Mouse (Mus musculus) left cerebral cortex, adult 18-20 months (tissue): ENCODE results near the gene Echdc3. TPM values are rescaled to one million over a fixed set of nuclear protein-coding genes. Genes with fewer than 3 reads are reported as not detected.

Experiments used
- DNase-seq, 2 experiments: peaks; one replicate each; pipeline ENCODE4 v3.0.0; 2021 to 2022; ENCODE audit warnings: low spot score in 2 of 2, mixed read lengths in 1 of 2
- total RNA-seq, 2 experiments: library from RNA; stranded (reverse); gene quantifications; 2 replicates each; pipeline ENCODE4 v1.2.3; 2021

Echdc3 gene
- total RNA-seq, 2 experiments from 2014 or later: 0.77 to 1.1 TPM

DNA sequence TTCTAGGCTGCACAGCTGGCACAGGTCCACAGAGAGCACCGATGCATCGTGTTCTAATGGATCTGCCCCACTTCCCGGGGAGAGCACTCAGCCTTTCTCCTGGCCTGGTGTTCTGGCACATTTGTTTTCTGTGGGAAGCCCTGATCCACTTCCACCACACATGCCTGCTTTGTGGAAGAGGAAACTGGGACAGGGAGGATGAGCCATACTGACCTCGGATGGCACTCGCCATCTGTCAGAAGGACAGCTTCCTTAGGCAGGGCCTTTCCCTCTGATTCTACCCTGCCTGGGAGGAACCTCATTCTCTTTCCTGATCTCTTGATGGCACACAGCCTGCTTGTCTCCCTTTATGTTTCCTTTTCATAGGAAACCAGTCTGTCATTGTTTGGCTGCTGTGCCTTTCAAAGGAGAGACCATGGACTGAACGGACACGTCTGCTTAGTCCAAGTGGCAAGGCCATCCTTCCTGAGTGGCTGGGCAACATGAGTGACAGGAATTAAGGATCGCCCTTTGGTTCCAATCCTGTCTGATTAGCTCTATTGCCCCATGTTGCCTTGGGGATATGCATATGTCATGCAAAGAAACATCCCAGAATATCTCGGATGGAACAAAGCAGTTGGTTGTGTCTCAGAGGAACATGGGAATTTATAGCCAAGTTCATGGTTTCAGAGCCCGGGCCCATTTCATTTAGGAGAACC is 13.7 kb upstream of the Echdc3 start:
- no peak for DNase-seq

DNA sequence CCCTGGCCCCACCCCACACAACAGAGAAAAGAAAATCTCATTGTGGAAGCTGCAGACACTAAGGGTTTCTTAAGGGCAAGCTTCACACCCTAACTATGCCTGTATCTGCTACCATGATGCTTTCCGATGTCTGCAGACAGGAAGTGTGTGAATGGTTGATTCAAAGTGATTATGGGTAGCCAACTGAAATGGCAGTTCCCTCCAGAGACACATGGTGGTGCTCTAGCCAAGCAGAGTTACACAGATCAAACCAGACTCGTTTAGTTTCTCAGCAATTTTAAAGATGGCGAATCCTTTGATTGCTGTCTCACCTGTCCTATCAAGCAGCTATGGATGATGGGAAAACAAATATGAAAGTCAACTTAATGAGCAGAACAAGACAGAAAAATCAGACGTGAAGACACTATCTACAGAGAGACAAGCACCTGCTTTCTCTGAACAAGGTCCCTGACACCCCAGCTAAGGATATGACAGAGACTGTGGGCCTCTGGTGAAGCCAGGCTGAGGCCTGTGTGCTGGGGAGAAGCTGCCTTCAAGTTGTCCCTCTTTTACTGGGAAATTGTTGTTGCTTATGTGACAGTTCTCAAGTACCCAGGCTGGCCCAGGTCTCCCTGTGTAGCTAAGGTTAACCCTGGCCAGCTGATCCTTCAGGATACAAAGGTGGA is 7.4 kb upstream of the Echdc3 start:
- peak; percentile 76 to 83 for DNase-seq

DNA sequence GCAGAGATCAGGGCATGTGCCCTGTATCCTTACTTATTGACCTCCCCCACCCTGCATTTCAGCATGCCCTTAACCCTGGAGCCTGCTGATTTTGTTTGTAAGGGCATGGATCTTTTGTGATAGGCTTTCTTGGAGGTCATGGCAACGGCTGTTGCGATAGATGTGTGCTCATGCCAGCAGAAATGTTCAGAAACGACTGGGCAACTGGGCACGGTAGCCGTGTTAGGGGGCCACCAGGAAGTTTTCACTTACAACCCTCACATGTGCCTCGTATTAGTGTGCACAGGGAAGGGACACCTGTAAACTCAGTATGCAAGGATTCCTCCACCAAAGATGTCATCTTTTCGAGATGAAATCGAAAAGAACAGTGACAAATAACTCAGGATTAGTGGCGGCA is 508 bp downstream of the Echdc3 start:
- DNase-seq: no peak

DNA sequence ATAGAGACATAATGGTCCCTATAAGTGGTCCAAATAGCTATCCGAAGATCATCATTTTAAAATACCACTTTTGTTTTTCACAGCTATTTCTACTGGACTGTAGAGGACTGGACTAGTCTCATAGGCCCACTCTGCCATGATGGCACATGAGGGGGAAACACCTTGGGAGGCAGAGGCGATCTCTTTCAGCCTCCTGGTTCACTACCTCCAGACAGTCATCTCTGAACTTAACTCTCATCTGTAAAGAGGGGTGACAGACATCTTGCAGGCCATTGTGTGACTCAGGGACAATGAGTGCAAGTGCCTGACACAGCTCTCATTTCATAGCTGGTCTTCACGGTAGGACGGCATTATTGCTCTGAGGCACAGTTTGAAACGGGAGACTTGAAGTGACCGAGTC is 2.0 kb downstream of the Echdc3 start:
- DNase-seq: no peak

DNA sequence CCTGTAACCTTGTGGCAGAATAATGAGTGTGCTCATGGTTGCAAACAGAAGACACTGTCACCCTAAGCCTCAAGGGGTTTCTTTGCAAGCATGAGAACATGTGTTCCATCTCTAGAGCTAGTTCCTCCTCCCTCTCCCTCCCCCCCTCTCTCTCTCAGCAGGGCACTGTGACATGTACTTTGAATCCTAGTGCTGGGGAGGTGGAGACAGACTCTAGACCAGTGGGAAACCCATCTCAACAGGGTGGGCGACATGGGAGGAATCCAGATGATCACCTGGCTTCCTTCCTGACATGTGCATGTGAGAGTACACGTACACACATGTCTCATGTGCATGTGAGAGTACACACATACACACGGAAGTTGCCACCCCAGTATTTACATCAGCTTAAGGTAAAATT is 3.1 kb downstream of the Echdc3 start:
- DNase-seq: no peak

DNA sequence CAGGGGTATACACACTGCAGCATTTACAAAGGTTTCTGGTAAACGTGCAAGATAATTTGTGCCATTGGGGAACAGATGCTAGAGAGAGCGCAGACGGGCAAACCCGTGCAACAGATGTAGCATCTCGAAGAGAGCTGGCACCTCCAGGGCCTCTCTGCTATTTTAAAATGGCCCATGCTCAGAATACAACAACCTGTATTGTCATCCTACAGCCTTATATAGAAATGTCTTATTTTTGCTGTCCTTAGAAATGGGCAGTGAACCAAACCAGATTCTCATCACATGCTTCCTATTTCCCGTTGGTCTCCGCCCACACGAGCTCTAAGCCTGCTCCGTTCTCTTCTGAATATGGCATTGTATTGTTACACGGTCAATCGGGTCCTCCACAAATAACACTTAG is 3.7 kb downstream of the Echdc3 start:
- peak in 1 of 2 experiments; percentile 23 for DNase-seq

DNA sequence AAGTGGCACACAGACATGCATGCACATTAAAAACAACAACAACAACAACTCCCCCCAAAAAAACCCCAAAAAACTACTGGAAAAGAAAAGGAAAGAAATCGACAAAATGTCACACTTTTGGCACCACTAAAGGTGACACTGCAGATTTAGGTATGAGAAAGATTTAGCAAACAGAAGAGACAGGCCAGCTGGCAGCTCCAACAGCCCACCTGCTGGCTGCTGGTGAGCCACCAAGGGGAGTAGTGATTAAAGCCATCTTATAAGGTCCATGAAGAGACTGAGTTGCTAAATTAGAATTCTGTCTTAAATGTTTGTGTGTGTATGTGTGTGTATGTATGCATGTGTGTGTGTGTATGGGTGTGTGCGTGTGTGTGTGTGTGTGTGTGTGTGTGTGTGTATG is 5.1 kb downstream of the Echdc3 start:
- no peak for DNase-seq

DNA sequence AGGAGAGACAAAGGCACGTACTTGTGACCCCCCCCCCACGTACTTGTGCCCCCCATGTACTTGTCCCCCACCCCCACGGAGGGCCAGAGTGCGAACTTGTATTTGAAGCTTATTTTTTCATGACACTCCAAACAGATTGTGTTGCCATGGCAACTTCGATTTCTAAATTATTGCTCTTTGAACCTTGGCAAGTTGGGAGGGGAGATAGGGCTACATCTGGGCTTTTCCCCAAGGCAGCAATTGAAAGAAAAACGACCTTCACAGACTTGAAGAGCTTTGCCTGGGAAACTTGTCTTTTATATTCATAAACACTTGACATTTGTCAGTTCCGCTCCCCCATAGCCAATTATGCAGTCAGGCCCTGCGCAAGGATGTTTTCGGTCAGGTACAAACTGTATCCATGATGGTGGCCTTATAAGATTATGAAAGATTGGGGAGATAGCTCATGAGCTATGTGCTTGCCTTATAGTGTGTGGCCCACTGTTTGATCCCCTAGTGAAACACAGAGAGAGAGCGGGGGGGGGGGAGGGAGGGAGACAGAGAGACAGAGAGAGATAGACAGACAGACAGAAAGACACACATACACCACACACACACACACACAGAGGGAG is 16.4 kb downstream of the Echdc3 start:
- DNase-seq: no peak

DNA sequence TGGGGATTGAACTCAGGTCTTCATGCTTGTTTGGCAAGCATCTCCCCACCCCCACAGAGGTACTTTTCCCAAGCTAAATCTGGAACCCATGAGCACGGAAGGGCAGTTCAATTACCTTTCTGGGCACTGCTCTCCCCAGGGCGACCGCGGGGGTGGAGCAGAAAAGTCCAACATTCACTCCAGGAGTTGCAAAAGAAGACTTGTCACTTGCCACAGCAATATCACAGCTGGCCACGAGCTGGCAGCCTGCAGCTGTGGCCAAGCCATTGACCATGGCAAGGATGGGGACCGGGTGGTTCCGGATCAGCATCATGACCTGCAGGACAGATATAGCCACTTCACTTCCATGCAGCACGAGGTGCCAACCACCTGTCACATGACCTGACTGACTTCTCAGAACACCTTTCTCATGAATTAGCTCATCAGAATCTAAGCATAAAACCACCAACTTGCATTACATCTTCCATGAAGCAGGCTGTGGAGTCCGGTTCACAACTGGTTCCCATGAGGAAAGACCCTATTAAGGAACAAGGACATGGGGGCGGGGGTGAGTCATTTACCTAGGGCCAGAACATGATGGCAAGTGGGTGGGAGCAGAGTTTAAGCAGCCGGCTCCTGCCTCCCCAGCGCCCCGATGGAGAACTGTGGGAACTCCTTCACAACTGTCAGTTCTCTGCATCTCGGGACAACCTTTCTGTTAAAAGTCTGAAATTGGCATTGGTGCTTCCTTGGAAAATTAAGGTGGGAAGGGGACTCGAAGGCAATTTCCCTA is 17.2 kb downstream of the Echdc3 start:
- no peak for DNase-seq

DNA sequence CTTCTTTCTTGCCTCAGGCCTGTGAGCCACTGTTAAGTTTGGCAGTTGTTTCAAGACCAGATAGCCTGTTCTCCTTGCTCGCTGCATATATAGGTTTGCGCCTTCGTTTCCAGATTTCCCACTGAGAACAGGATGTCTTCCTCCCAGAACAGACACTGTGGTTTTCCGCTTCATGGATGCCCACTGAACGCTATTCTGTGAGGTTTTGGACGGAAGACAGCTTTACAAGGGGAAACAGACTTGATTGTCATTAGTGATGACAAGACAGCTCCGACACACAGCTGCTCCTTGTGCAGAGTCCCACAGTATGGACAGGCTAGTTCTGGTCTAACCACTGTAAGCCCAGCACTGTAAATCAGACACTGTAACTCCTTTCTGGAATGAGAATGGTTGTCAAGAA is 18.3 kb downstream of the Echdc3 start:
- no peak for DNase-seq

DNA sequence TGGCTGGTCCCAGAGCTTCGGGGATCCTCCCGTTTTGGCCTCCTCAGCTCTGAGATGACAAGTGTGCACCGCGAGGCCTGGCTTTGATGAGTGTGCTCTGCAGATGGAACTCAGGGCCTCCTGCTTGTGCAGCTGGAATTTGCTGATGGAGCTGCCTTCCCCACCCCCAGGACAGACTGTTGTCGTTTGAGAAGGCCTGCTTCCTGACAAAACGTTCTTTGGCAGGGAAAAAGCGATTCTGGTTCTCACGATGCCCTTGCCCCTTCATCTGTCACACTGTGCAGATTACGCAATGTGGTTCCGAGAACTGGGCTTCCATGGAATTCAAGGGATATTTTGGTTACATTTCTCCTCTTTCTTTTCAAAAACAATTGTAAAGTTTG is 19.3 kb downstream of the Echdc3 start:
- no peak for DNase-seq

DNA sequence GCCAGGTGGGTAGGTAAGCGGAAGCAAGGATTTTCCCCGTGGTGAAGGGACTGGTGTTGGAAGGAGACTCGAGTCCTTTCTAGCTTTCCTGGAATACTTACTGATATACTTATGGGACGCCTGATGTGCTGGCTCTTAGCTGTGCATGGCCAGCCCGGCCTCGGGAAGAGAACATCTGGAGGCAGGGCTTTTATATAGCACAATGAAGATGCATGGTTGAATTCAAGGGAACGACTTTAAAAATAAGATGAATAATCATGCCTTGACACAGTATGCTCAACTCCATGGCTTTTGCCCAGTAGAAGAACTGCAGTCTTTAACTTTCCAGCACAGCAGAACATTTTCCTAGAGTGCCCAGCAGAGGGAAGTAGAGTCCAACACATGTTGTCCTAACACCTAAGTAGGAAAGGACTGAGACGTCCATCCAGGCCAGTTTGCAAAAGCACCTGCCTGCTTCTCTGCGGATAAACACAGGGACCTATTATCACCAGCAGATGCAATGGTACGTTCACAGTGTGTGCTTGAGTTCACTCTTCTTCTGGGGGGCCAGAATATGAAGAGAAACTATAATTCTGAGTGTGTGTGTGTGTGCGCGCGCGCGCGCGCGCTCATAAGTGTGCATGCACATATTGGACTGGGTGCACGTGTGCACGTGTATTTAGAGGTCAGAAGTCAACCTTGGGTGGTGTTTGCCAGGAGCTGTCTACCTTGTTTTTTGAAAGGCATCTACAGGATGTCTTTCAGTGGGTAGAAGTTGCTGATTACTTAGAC is 19.8 kb downstream of the Echdc3 start:
- peak; percentile 70 to 73 for DNase-seq

DNA sequence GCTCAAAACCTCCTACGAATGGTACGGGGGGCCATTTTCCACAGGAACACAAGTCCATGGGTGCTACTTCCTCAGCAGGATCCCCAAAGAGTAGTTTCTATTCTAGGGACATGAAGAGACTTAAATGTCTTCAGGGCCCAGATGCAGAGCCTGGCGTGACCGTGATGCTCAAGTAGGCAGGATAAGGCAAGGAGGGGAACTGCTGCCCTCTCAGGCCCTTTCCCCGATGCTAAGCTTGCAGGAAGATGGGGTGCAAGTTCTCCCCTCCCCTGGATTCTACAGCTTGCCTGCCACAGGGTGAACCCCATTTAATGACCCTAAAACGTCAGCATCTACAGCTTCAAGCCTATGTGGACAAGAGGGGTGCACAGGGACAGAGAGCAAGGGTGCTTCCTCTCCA is 22.8 kb downstream of the Echdc3 start:
- no peak for DNase-seq

DNA sequence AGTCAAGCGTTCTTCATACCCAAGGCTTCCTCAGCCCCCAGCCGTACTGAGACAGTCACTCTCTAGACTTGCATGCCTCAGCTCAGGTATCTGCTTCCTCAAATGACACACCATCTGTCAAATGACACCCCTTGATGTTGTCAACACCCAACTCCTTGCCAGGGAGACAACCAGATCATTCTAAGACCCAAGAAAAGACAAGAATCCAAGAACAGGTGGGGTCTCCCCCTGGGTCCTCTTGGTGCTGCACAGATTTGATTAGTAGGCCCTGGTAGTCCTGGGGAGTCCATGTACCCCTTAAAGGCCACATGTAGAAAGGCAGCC is 23.2 kb downstream of the Echdc3 start:
- no peak for DNase-seq

DNA sequence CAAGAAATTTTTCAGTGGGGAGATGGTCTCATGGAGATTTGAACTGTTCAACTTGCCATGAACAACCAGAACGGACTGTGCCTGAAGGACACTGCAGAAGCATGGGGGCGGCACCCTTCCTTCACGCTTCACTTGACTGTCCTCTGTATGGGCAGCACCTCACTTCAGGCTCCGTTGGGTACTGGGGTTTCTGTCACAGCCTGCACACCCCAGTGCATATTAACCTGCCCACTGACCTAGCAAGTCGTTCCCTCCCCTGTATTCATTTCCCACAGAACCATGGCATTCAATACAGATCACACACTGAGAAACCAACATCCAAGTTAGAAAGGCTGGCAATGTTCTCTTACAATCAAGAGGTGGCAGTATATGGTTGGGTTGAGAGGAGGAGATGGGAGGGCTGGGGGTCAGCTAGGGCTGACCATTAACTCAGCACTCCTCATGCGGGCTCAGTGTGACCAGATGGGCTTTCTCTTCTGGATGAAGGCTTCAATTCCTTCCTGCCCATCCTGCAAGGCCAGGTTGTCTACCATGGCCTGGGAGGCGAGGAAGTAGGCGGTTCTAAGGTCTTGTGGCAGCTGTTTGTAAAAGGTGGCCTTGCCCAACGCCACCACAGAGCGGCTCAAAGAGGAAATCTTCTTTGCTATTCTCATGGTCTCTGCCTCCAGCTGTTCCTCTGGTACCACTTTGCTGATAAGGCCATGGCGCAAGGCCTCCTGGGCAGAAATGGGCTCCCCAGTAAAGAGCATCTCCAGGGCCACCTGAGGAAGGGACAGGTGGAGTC is 23.8 kb downstream of the Echdc3 start:
- no peak for DNase-seq

DNA sequence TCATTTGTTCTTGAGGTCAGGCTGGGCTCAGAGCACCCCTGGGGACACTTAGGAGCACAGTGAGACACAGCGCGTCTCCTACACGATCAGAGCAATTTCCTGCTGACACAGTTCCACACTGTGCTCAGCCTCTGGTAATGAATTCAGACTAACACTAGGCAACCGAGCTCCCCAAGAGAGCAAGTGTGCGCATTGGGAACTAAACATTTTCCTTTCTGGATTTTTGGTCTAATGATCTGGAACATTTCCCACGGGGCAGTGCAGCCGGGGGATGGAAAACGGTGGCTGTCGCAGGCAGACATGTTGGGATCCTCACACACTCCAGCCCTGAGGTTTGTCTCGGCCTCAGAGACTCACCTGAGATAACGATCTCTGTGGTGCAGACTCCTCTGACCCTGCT is 25.4 kb downstream of the Echdc3 start:
- DNase-seq: no peak

DNA sequence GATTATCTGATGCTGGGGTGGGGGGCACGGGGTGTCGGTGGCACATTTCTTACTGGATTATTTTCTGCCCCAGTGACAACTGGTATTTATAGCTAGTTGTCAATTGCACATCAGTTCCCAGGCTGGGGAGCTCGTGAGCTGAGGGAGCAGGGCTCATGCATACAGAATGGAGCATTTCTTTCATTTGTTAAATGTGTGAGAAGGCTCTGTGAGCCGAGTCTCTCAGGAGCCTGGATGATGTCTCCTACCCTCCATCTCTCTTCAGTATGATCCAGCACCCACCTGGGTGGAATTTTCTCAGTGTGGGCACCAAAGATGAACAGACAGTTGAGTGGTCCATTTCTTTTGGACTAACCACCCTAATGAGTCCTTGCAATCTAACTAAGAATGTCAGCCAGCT is 25.9 kb downstream of the Echdc3 start:
- no peak for DNase-seq

DNA sequence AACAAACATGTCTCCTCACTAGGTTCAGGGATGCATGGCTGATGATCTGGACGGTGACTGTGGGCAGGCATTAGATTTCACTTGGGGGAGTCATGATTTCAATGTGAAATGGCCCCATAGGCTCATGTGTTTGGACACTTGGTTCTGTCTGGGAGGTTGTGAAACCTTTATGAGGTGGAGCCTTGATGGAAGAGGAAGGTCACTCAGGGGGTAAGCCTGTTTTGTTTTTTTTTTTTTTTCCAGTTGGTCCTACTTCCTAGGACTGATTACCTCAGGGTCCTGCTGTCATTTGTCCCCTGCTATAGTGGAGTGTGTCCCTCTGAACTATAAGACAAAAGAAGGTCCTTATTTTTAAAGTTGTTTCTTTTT is 33.1 kb downstream of the Echdc3 start:
- DNase-seq: no peak

DNA sequence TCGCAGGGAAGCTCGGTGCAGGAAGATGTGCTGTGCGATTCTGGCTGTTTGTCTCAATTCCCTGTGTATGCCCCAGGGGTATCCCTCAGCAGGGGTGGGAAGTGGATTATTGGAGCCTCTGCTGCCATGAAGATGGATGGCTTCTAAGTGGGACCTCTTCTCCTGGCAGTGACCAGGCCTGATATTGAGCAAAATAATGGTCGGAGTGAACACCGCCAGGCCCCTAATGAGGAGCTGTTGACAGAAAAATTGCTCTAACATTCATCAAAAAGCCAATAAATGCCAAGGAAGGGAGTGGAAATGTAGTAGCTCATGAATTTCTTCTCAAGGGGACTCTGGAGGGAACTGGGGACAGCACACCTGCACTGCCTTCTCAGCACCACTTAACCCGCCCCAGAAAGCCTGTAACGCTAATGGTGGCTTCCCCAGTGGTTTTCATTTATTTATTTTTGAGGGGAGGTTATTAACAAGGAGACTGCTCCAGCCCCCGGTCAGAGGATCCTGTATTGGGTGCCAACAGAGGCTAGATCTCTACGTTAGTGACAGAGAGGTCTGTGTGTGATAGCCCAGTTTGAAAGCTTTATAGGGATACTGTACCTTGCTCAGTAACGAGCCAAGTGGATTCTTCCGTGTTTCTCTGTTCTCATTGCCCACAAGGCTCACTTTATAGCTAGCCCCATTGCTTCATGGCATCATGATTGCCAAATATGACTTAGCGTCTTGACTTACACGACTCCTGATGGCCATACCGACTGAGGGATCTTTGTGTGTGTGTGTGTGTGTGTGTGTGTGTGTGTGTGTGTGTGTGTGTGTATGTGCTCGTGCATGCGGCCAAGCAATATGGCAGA is 33.7 kb downstream of the Echdc3 start:
- no peak for DNase-seq

DNA sequence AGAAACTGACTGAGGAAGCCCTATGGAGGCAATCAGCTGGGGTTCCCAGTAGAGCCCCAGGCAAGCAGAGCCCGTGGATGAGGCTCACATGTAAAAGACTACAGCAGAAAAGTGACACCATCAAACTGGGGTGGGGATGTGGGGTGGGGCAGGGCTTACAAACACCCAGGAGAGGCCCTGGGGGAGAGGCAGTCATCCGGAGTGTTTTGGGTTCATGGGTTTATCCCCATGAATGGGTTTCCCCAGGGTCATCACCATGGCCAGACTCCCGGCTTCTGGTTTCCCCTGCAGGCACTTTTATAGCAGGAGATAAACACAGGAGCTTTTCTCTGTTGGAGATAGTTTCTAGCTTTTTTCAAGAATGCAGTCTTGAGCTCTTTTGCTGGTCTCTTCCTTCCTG is 39.8 kb downstream of the Echdc3 start:
- no peak for DNase-seq
